Mouse (Mus musculus): ENCODE results near the gene Golga1. TPM values are rescaled to one million over a fixed set of nuclear protein-coding genes. Genes with fewer than 3 reads are reported as not detected.
"Not testable (repeated sequence)": the region's sequence is repeated elsewhere in the genome, so short reads cannot be mapped to it uniquely, and the experiment has no call there.

Golga1 gene
- 22.7 and 30.4 TPM in 2 replicates for polyA plus RNA-seq (2014; fragmentation: Nextera tagmentation; extraction: Ambion mirVana)

GRCm38 (mm10) chr2:39065400-39065987, at the start of gene Golga1:
Golga1 (minus strand) TSS chr2:39065541.
- WGBS: under 1% methylated on average over 50 of the region's 50 CpGs
- Histone ChIP-seq H3K27me3 (ENCODE audit: control insufficient read depth, insufficient read depth, low read length) (no peaks in the 10 kb centered on the region), H3K9ac (ENCODE audit: low read depth, low read length) (peak within 1 kb of the TSS; percentile 86), H3K9me3 (ENCODE audit: control insufficient read depth, low read length) (no peaks in the 10 kb centered on the region), H3K4me1 (ENCODE audit: control insufficient read depth, insufficient read depth, low read length) (0 out of 2 replicates have a peak, but pooled peaks cover 3% of the 10 kb centered on the region), H3K27ac (ENCODE audit: low read depth, low read length) (peak within 1 kb of the TSS; percentile 92), H3K4me2 (replicated peaks; ENCODE audit: low read depth, low read length) (peak within 1 kb of the TSS; percentile 70), H3K36me3 (ENCODE audit: control insufficient read depth, insufficient read depth, low read length) (peaks cover 8% of the 10 kb centered on the region; the same call in 1 of the 2 replicates), H3K4me3 (ENCODE audit: low read length) (peak within 1 kb of the TSS; percentile 76)
- ATAC-seq (ENCODE audit: low FRiP score, low TSS enrichment): peak; percentile 99

GRCm38 (mm10) chr2:39114093-39114492, 48.8 kb upstream of the Golga1 start:
- H3K4me3 ChIP-seq (ENCODE audit: low read length): no peak overlapping the region
- H3K4me2 ChIP-seq (replicated peaks; ENCODE audit: low read depth, low read length): no peak overlapping the region
- H3K27ac ChIP-seq (ENCODE audit: low read depth, low read length): no peak overlapping the region
- no peak overlapping the region for H3K9ac ChIP-seq (ENCODE audit: low read depth, low read length)
- peaks cover 28% of the 10 kb centered on the region; the same call in 1 of the 2 replicates for H3K36me3 ChIP-seq (ENCODE audit: control insufficient read depth, insufficient read depth, low read length)
- H3K9me3 ChIP-seq (ENCODE audit: control insufficient read depth, low read length): no peaks in the 10 kb centered on the region
- no peaks in the 10 kb centered on the region for H3K4me1 ChIP-seq (ENCODE audit: control insufficient read depth, insufficient read depth, low read length)
- no peak for ATAC-seq (ENCODE audit: low FRiP score, low TSS enrichment)
- WGBS: 94% methylated on average over 7 of the region's 7 CpGs
- H3K27me3 ChIP-seq (ENCODE audit: control insufficient read depth, insufficient read depth, low read length): no peaks in the 10 kb centered on the region

GRCm38 (mm10) chr2:39110514-39110913, 45.2 kb upstream of the Golga1 start:
- peaks cover 12% of the 10 kb centered on the region; the same call in 1 of the 2 replicates for H3K36me3 ChIP-seq (ENCODE audit: control insufficient read depth, insufficient read depth, low read length)

GRCm38 (mm10) chr2:39109712-39110111, 44.4 kb upstream of the Golga1 start:
- not testable (repeated sequence) for H3K27ac ChIP-seq (ENCODE audit: low read depth, low read length); ATAC-seq (ENCODE audit: low FRiP score, low TSS enrichment); H3K9me3 ChIP-seq (ENCODE audit: control insufficient read depth, low read length); H3K4me1 ChIP-seq (ENCODE audit: control insufficient read depth, insufficient read depth, low read length); H3K9ac ChIP-seq (ENCODE audit: low read depth, low read length); H3K27me3 ChIP-seq (ENCODE audit: control insufficient read depth, insufficient read depth, low read length); H3K4me3 ChIP-seq (ENCODE audit: low read length); H3K4me2 ChIP-seq (replicated peaks; ENCODE audit: low read depth, low read length)
- peaks cover 16% of the 10 kb centered on the region; the same call in 1 of the 2 replicates for H3K36me3 ChIP-seq (ENCODE audit: control insufficient read depth, insufficient read depth, low read length)

More at GRCm38 (mm10) chr2:39110514-39110913, 45.2 kb upstream of the Golga1 start:
- Histone ChIP-seq H3K27ac (ENCODE audit: low read depth, low read length) (no peak overlapping the region), H3K4me2 (replicated peaks; ENCODE audit: low read depth, low read length) (no peak overlapping the region), H3K27me3 (ENCODE audit: control insufficient read depth, insufficient read depth, low read length) (no peaks in the 10 kb centered on the region), H3K4me1 (ENCODE audit: control insufficient read depth, insufficient read depth, low read length) (no peaks in the 10 kb centered on the region), H3K4me3 (ENCODE audit: low read length) (no peak overlapping the region), H3K9ac (ENCODE audit: low read depth, low read length) (no peak overlapping the region), H3K9me3 (ENCODE audit: control insufficient read depth, low read length) (no peaks in the 10 kb centered on the region)
- ATAC-seq (ENCODE audit: low FRiP score, low TSS enrichment): no peak

GRCm38 (mm10) chr2:39099951-39100350, 34.6 kb upstream of the Golga1 start:
- not testable (repeated sequence) for H3K9ac ChIP-seq (ENCODE audit: low read depth, low read length); ATAC-seq (ENCODE audit: low FRiP score, low TSS enrichment); H3K4me1 ChIP-seq (ENCODE audit: control insufficient read depth, insufficient read depth, low read length); H3K4me2 ChIP-seq (replicated peaks; ENCODE audit: low read depth, low read length); H3K27ac ChIP-seq (ENCODE audit: low read depth, low read length); H3K27me3 ChIP-seq (ENCODE audit: control insufficient read depth, insufficient read depth, low read length); H3K4me3 ChIP-seq (ENCODE audit: low read length); H3K9me3 ChIP-seq (ENCODE audit: control insufficient read depth, low read length)
- 91% methylated on average over 1 of the region's 1 CpGs for WGBS
- peaks cover 25% of the 10 kb centered on the region for H3K36me3 ChIP-seq (ENCODE audit: control insufficient read depth, insufficient read depth, low read length)

- H3K9ac ChIP-seq (ENCODE audit: low read depth, low read length): no peak overlapping the region
- no peak overlapping the region for H3K4me3 ChIP-seq (ENCODE audit: low read length)
- no peaks in the 10 kb centered on the region for H3K9me3 ChIP-seq (ENCODE audit: control insufficient read depth, low read length)
- H3K27ac ChIP-seq (ENCODE audit: low read depth, low read length): no peak overlapping the region
- H3K36me3 ChIP-seq (ENCODE audit: control insufficient read depth, insufficient read depth, low read length): peaks cover 27% of the 10 kb centered on the region
- H3K27me3 ChIP-seq (ENCODE audit: control insufficient read depth, insufficient read depth, low read length): no peaks in the 10 kb centered on the region
- no peaks in the 10 kb centered on the region for H3K4me1 ChIP-seq (ENCODE audit: control insufficient read depth, insufficient read depth, low read length)
- H3K4me2 ChIP-seq (replicated peaks; ENCODE audit: low read depth, low read length): no peak overlapping the region
- ATAC-seq (ENCODE audit: low FRiP score, low TSS enrichment): no peak
Observed at GRCm38 (mm10) chr2:39097993-39098392, 32.7 kb upstream of the Golga1 start.

- no peak for ATAC-seq (ENCODE audit: low FRiP score, low TSS enrichment)
- Histone ChIP-seq H3K4me3 (ENCODE audit: low read length) (no peak overlapping the region), H3K27ac (ENCODE audit: low read depth, low read length) (no peak overlapping the region), H3K27me3 (ENCODE audit: control insufficient read depth, insufficient read depth, low read length) (no peaks in the 10 kb centered on the region), H3K36me3 (ENCODE audit: control insufficient read depth, insufficient read depth, low read length) (peaks cover 16% of the 10 kb centered on the region; the same call in 1 of the 2 replicates), H3K4me2 (replicated peaks; ENCODE audit: low read depth, low read length) (no peak overlapping the region), H3K9me3 (ENCODE audit: control insufficient read depth, low read length) (no peaks in the 10 kb centered on the region), H3K4me1 (ENCODE audit: control insufficient read depth, insufficient read depth, low read length) (no peaks in the 10 kb centered on the region), H3K9ac (ENCODE audit: low read depth, low read length) (no peak overlapping the region)
- WGBS: 70% methylated on average over 1 of the region's 1 CpGs
Observed at GRCm38 (mm10) chr2:39091966-39092365, 26.6 kb upstream of the Golga1 start.

GRCm38 (mm10) chr2:39082706-39083105, 17.4 kb upstream of the Golga1 start:
- H3K9me3 ChIP-seq (ENCODE audit: control insufficient read depth, low read length): no peaks in the 10 kb centered on the region
- H3K4me3 ChIP-seq (ENCODE audit: low read length): no peak overlapping the region
- H3K36me3 ChIP-seq (ENCODE audit: control insufficient read depth, insufficient read depth, low read length): peaks cover 47% of the 10 kb centered on the region
- no peaks in the 10 kb centered on the region for H3K4me1 ChIP-seq (ENCODE audit: control insufficient read depth, insufficient read depth, low read length)
- no peak for ATAC-seq (ENCODE audit: low FRiP score, low TSS enrichment)
- no peaks in the 10 kb centered on the region for H3K27me3 ChIP-seq (ENCODE audit: control insufficient read depth, insufficient read depth, low read length)
- no peak overlapping the region for H3K9ac ChIP-seq (ENCODE audit: low read depth, low read length)
- no peak overlapping the region for H3K27ac ChIP-seq (ENCODE audit: low read depth, low read length)
- no peak overlapping the region for H3K4me2 ChIP-seq (replicated peaks; ENCODE audit: low read depth, low read length)
- 90% methylated on average over 3 of the region's 3 CpGs for WGBS

- Histone ChIP-seq H3K27me3 (ENCODE audit: control insufficient read depth, insufficient read depth, low read length) (no peaks in the 10 kb centered on the region), H3K4me2 (replicated peaks; ENCODE audit: low read depth, low read length) (no peak overlapping the region), H3K36me3 (ENCODE audit: control insufficient read depth, insufficient read depth, low read length) (no peaks in the 10 kb centered on the region), H3K9ac (ENCODE audit: low read depth, low read length) (no peak overlapping the region), H3K27ac (ENCODE audit: low read depth, low read length) (no peak overlapping the region), H3K9me3 (ENCODE audit: control insufficient read depth, low read length) (no peaks in the 10 kb centered on the region), H3K4me1 (ENCODE audit: control insufficient read depth, insufficient read depth, low read length) (no peaks in the 10 kb centered on the region), H3K4me3 (ENCODE audit: low read length) (no peak overlapping the region)
- no peak for ATAC-seq (ENCODE audit: low FRiP score, low TSS enrichment)
Observed at GRCm38 (mm10) chr2:39070666-39071065, 5.3 kb upstream of the Golga1 start.
